Mouse (Mus musculus): Measurements from ENCODE around the gene Lpp.

GRCm38 (mm10) chr16:24723641-24724040 lies 330.3 kb downstream of the Lpp start:
- TF ChIP-seq CTCF (IDR thresholded peaks at IDR 0.05; ENCODE audit: insufficient read depth, low read depth, low read length) (no peak), POLR2A (IDR thresholded peaks at IDR 0.05; ENCODE audit: insufficient read depth, low read depth, low read length) (no peak)
